Mouse (Mus musculus): Measurements from ENCODE around the gene Miga2.

Gene Miga2

GRCm38 (mm10) chr2:30393370-30393656, 29.3 kb downstream of the Miga2 start:
- DNase-seq (ENCODE audit: inconsistent age in 2 of 2, low spot score in 1 of 2) = no peak

GRCm38 (mm10) chr2:30395757-30396156, 31.7 kb downstream of the Miga2 start:
- no peak for DNase-seq (ENCODE audit: inconsistent age in 2 of 2, low spot score in 1 of 2)

GRCm38 (mm10) chr2:30396246-30396645, 32.2 kb downstream of the Miga2 start:
- DNase-seq (ENCODE audit: inconsistent age in 2 of 2, low spot score in 1 of 2) = no peak

GRCm38 (mm10) chr2:30397986-30398512, 34.0 kb downstream of the Miga2 start:
- DNase-seq (ENCODE audit: inconsistent age in 2 of 2, low spot score in 1 of 2) = no peak

GRCm38 (mm10) chr2:30399191-30400171, 35.4 kb downstream of the Miga2 start:
- DNase-seq (ENCODE audit: inconsistent age in 2 of 2, low spot score in 1 of 2) = no peak

GRCm38 (mm10) chr2:30401581-30401980, 37.5 kb downstream of the Miga2 start:
- no peak for DNase-seq (ENCODE audit: inconsistent age in 2 of 2, low spot score in 1 of 2)

- peak in 1 of 2 experiments; percentile 55 for DNase-seq (ENCODE audit: inconsistent age in 2 of 2, low spot score in 1 of 2)
These were observed 38.4 kb downstream of the Miga2 start for GRCm38 (mm10) chr2:30402351-30402826.

GRCm38 (mm10) chr2:30402843-30403242, 38.8 kb downstream of the Miga2 start:
- no peak for DNase-seq (ENCODE audit: inconsistent age in 2 of 2, low spot score in 1 of 2)

GRCm38 (mm10) chr2:30403870-30404269, 39.8 kb downstream of the Miga2 start:
- DNase-seq (ENCODE audit: inconsistent age in 2 of 2, low spot score in 1 of 2) = no peak

GRCm38 (mm10) chr2:30407221-30407620, 43.2 kb downstream of the Miga2 start:
- DNase-seq (ENCODE audit: inconsistent age in 2 of 2, low spot score in 1 of 2) = no peak

- no peak for DNase-seq (ENCODE audit: inconsistent age in 2 of 2, low spot score in 1 of 2)
These were observed 43.7 kb downstream of the Miga2 start for GRCm38 (mm10) chr2:30407778-30408177.

- DNase-seq (ENCODE audit: inconsistent age in 2 of 2, low spot score in 1 of 2) = no peak
These were observed 44.5 kb downstream of the Miga2 start for GRCm38 (mm10) chr2:30408452-30409100.

GRCm38 (mm10) chr2:30409454-30410176, 45.6 kb downstream of the Miga2 start:
- no peak for DNase-seq (ENCODE audit: inconsistent age in 2 of 2, low spot score in 1 of 2)

GRCm38 (mm10) chr2:30413038-30413973, 49.3 kb downstream of the Miga2 start:
- no peak for DNase-seq (ENCODE audit: inconsistent age in 2 of 2, low spot score in 1 of 2)

GRCm38 (mm10) chr2:30414101-30414500, 50.1 kb downstream of the Miga2 start:
- peak; percentile 39 to 63 for DNase-seq (ENCODE audit: inconsistent age in 2 of 2, low spot score in 1 of 2)

- DNase-seq (ENCODE audit: inconsistent age in 2 of 2, low spot score in 1 of 2) = no peak
These were observed 50.6 kb downstream of the Miga2 start for GRCm38 (mm10) chr2:30414681-30415080.

- DNase-seq (ENCODE audit: inconsistent age in 2 of 2, low spot score in 1 of 2) = peak; percentile 97 to 98
These were observed 51.3 kb downstream of the Miga2 start, which contains the start of gene Crat for GRCm38 (mm10) chr2:30415157-30415935. Gene Crat, minus strand, starts transcription at chr2:30415813.

GRCm38 (mm10) chr2:30415936-30416648, 52.1 kb downstream of the Miga2 start, which contains the start of gene Ptpa:
Gene Ptpa, plus strand, starts transcription at chr2:30416039.
- DNase-seq (ENCODE audit: inconsistent age in 2 of 2, low spot score in 1 of 2) = peak; percentile 94 to 98

- no peak for DNase-seq (ENCODE audit: inconsistent age in 2 of 2, low spot score in 1 of 2)
These were observed 52.6 kb downstream of the Miga2 start for GRCm38 (mm10) chr2:30416649-30416965.
